Mouse (Mus musculus) limb, embryonic 12.5 days (tissue): ENCODE data around the gene Gm17657. TPM values are rescaled to one million over a fixed set of nuclear protein-coding genes. Genes with fewer than 3 reads are reported as not detected.

ENCODE experiments used
- ATAC-seq: fragments of 200-750 bp; cut with Nextera tagmentation; 2 replicates; pipeline ENCODE4 v1.8.0; 2017; ENCODE audit warnings: low read depth, moderate TSS enrichment; ENCODE audit not compliant: insufficient number of reproducible peaks, insufficient read depth, low FRiP score, low TSS enrichment
- H3K27ac ChIP-seq: fragments of 300-500 bp; sonication (generic); 2 replicates; pipeline ENCODE4 v1.5.1; 2016; ENCODE audit warnings: mild to moderate bottlenecking, moderate library complexity
- H3K27me3 ChIP-seq: fragments of 300-500 bp; sonication (generic); 2 replicates; pipeline ENCODE4 v1.6.1; 2016; ENCODE audit warnings: mild to moderate bottlenecking, moderate library complexity
- H3K36me3 ChIP-seq: fragments of 300-500 bp; sonication (generic); 2 replicates; pipeline ENCODE4 v1.6.1; 2016; ENCODE audit warnings: mild to moderate bottlenecking, moderate library complexity
- H3K4me1 ChIP-seq: fragments of 300-500 bp; sonication (generic); replicated peaks from 2 replicates; pipeline ENCODE4 v1.6.1; 2016
- H3K4me2 ChIP-seq: fragments of 300-500 bp; sonication (generic); 2 replicates; pipeline ENCODE4 v1.6.1; 2016; ENCODE audit warnings: mild to moderate bottlenecking, moderate library complexity
- H3K4me3 ChIP-seq: fragments of 300-500 bp; sonication (generic); replicated peaks from 2 replicates; pipeline ENCODE4 v1.5.1; 2016; ENCODE audit warnings: mild to moderate bottlenecking
- H3K9ac ChIP-seq: fragments of 300-500 bp; sonication (generic); replicated peaks from 2 replicates; pipeline ENCODE4 v1.6.1; 2016; ENCODE audit warnings: mild to moderate bottlenecking, moderate library complexity
- H3K9me3 ChIP-seq: fragments of 300-500 bp; sonication (generic); 2 replicates; pipeline ENCODE4 v1.6.1; 2016; ENCODE audit warnings: mild to moderate bottlenecking, moderate library complexity
- WGBS: fragments of 180-500 bp; shearing (Covaris S2); methylation state at CpG from one replicate; pipeline ENCODE4 v1.1.7; 2016; 5-methylcytosine and 5-hydroxymethylcytosine counted together
- microRNA-seq: library from miRNA; unstranded; fragments of <30 nt; microRNA quantifications from one replicate; pipeline ENCODE4, GENCODE M21; 2017
- polyA plus RNA-seq: library from polyadenylated mRNA; unstranded; fragments of >200 nt; fragmentation: Nextera tagmentation; extraction: Ambion mirVana; gene quantifications from 2 replicates; pipeline ENCODE4 v1.2.1, GENCODE M21; 2016

The Gm17657 gene
- polyA plus RNA-seq, 1 experiment from 2014 or later = not detected

- Histone ChIP-seq H3K36me3 (no peaks in the 10 kb centered on the region), H3K27me3 (no peaks in the 10 kb centered on the region), H3K9ac (no peak overlapping the region), H3K4me2 (no peak overlapping the region), H3K4me1 (no peaks in the 10 kb centered on the region), H3K9me3 (peaks cover 11% of the 10 kb centered on the region), H3K4me3 (no peak overlapping the region), H3K27ac (no peak overlapping the region)
- ATAC-seq = no peak
- WGBS = 94% methylated on average over 2 of the region's 2 CpGs
Observed at GRCm38 (mm10) chr17:29483282-29483681, 66.2 kb downstream of the Gm17657 start.

GRCm38 (mm10) chr17:29482632-29483031, 66.8 kb downstream of the Gm17657 start:
- Histone ChIP-seq H3K9ac (no peak overlapping the region), H3K36me3 (no peaks in the 10 kb centered on the region), H3K4me3 (no peak overlapping the region), H3K9me3 (peaks cover 11% of the 10 kb centered on the region), H3K27me3 (no peaks in the 10 kb centered on the region), H3K4me1 (no peaks in the 10 kb centered on the region), H3K4me2 (no peak overlapping the region), H3K27ac (no peak overlapping the region)
- ATAC-seq = no peak
- 94% methylated on average over 7 of the region's 7 CpGs for WGBS

GRCm38 (mm10) chr17:29480256-29480655, 69.2 kb downstream of the Gm17657 start:
- H3K27ac ChIP-seq = no peak overlapping the region
- no peak overlapping the region for H3K4me2 ChIP-seq
- H3K36me3 ChIP-seq = no peaks in the 10 kb centered on the region
- no peak overlapping the region for H3K4me3 ChIP-seq
- ATAC-seq = no peak
- 74% methylated on average over 2 of the region's 2 CpGs for WGBS
- no peaks in the 10 kb centered on the region for H3K27me3 ChIP-seq
- no peaks in the 10 kb centered on the region for H3K4me1 ChIP-seq
- no peak overlapping the region for H3K9ac ChIP-seq
- peaks cover 11% of the 10 kb centered on the region for H3K9me3 ChIP-seq

- no peak overlapping the region for H3K27ac ChIP-seq
- no peak for ATAC-seq
- no peaks in the 10 kb centered on the region for H3K4me1 ChIP-seq
- H3K4me2 ChIP-seq = no peak overlapping the region
- no peak overlapping the region for H3K9ac ChIP-seq
- 97% methylated on average over 4 of the region's 4 CpGs for WGBS
- peaks cover 11% of the 10 kb centered on the region for H3K9me3 ChIP-seq
- H3K27me3 ChIP-seq = no peaks in the 10 kb centered on the region
- no peak overlapping the region for H3K4me3 ChIP-seq
- no peaks in the 10 kb centered on the region for H3K36me3 ChIP-seq
Observed at GRCm38 (mm10) chr17:29478271-29478670, 71.2 kb downstream of the Gm17657 start.

- Histone ChIP-seq H3K9me3 (peaks cover 3% of the 10 kb centered on the region; the same call in 1 of the 2 replicates), H3K27me3 (no peaks in the 10 kb centered on the region), H3K9ac (no peak overlapping the region), H3K4me1 (no peaks in the 10 kb centered on the region), H3K36me3 (no peaks in the 10 kb centered on the region), H3K27ac (no peak overlapping the region), H3K4me2 (no peak overlapping the region), H3K4me3 (no peak overlapping the region)
- ATAC-seq = no peak
- 89% methylated on average over 10 of the region's 10 CpGs for WGBS
Observed at GRCm38 (mm10) chr17:29477357-29477756, 72.1 kb downstream of the Gm17657 start.

- no peak overlapping the region for H3K4me2 ChIP-seq
- H3K27ac ChIP-seq = no peak overlapping the region
- H3K4me3 ChIP-seq = no peak overlapping the region
- no peaks in the 10 kb centered on the region for H3K4me1 ChIP-seq
- WGBS = 81% methylated on average over 4 of the region's 4 CpGs
- H3K9ac ChIP-seq = no peak overlapping the region
- H3K36me3 ChIP-seq = no peaks in the 10 kb centered on the region
- no peak for ATAC-seq
- no peaks in the 10 kb centered on the region for H3K9me3 ChIP-seq
- no peaks in the 10 kb centered on the region for H3K27me3 ChIP-seq
Observed at GRCm38 (mm10) chr17:29476461-29476860, 73.0 kb downstream of the Gm17657 start.

GRCm38 (mm10) chr17:29475142-29475541, 74.3 kb downstream of the Gm17657 start:
- no peaks in the 10 kb centered on the region for H3K36me3 ChIP-seq
- no peaks in the 10 kb centered on the region for H3K27me3 ChIP-seq
- no peaks in the 10 kb centered on the region for H3K9me3 ChIP-seq
- 89% methylated on average over 3 of the region's 3 CpGs for WGBS
- no peak overlapping the region for H3K4me3 ChIP-seq
- no peak overlapping the region for H3K27ac ChIP-seq
- H3K4me1 ChIP-seq = peaks cover 6% of the 10 kb centered on the region
- no peak overlapping the region for H3K9ac ChIP-seq
- no peak overlapping the region for H3K4me2 ChIP-seq
- no peak for ATAC-seq

GRCm38 (mm10) chr17:29474036-29474435, 75.4 kb downstream of the Gm17657 start:
- Histone ChIP-seq H3K4me1 (peaks cover 15% of the 10 kb centered on the region), H3K4me2 (no peak overlapping the region), H3K9ac (no peak overlapping the region), H3K9me3 (no peaks in the 10 kb centered on the region), H3K36me3 (no peaks in the 10 kb centered on the region), H3K27me3 (no peaks in the 10 kb centered on the region), H3K27ac (no peak overlapping the region), H3K4me3 (no peak overlapping the region)
- ATAC-seq = no peak
- WGBS = 84% methylated on average over 2 of the region's 2 CpGs

GRCm38 (mm10) chr17:29473466-29473865, 76.0 kb downstream of the Gm17657 start:
- H3K4me1 ChIP-seq = peaks cover 15% of the 10 kb centered on the region
- H3K27me3 ChIP-seq = no peaks in the 10 kb centered on the region
- no peak overlapping the region for H3K27ac ChIP-seq
- ATAC-seq = no peak
- H3K9ac ChIP-seq = no peak overlapping the region
- WGBS = 95% methylated on average over 10 of the region's 10 CpGs
- no peaks in the 10 kb centered on the region for H3K36me3 ChIP-seq
- H3K4me2 ChIP-seq = no peak overlapping the region
- H3K4me3 ChIP-seq = no peak overlapping the region
- no peaks in the 10 kb centered on the region for H3K9me3 ChIP-seq

Small RNA genes within 50 kb of the gene (microRNA-seq; reads per million reads assigned to microRNA genes)
- gene Mir7667 = not detected

Other genes with a start within 250 kb of the Gm17657 start
- gene Pi16, start 232.0 kb downstream of the Gm17657 start, polyA plus RNA-seq = 0.38 and 0.51 TPM in 2 replicates
- 368 and 379 TPM in 2 replicates for gene Mtch1, start 201.7 kb downstream of the Gm17657 start, polyA plus RNA-seq
- 5.6 and 7.1 TPM in 2 replicates for gene Fgd2, start 188.7 kb downstream of the Gm17657 start, polyA plus RNA-seq
- 21.4 and 24.2 TPM in 2 replicates for gene Pim1, start 58.9 kb downstream of the Gm17657 start, polyA plus RNA-seq
- gene Tbc1d22b, start 147 bp upstream of the Gm17657 start, polyA plus RNA-seq = 16.3 and 22.5 TPM in 2 replicates
- 1.8 and 2.4 TPM in 2 replicates for gene Tmem217, start 2.7 kb upstream of the Gm17657 start, polyA plus RNA-seq
- gene Rnf8, start 65.2 kb upstream of the Gm17657 start, polyA plus RNA-seq = 102 and 108 TPM in 2 replicates
- gene Gm28043, start 65.2 kb upstream of the Gm17657 start, polyA plus RNA-seq = 3.2 and 3.7 TPM in 2 replicates
- 138 and 147 TPM in 2 replicates for gene Cmtr1, start 111.0 kb upstream of the Gm17657 start, polyA plus RNA-seq
- gene Ccdc167, start 167.4 kb upstream of the Gm17657 start, polyA plus RNA-seq = 16.8 and 17.5 TPM in 2 replicates